Mouse (Mus musculus): ENCODE measurements around the gene AU040320. TPM values are rescaled to one million over a fixed set of nuclear protein-coding genes. Genes with fewer than 3 reads are reported as not detected.

AU040320 gene
- polyA plus RNA-seq, 1 experiment = 30.6 TPM

DNA sequence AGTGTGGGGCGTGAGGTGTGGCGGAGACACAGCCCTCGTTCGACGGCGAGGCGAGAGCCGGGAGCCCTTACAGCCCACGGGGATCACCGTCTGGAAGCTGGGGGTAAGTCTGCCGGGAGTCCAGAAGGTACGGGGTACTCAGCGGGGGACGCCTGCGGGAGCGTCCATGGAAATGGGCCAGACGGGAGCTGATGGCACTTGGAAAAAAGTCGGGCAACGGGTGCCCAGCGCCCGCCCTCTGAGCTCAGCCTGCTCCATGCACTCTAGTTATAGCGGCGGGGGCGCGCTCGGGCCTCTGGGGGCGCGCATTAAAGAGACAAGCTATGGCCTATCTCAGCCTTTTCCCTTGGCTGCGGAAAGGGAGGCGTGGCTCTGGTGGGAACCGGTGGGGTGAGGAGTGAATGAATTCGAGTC is 17.3 kb upstream of the AU040320 start, which contains the start of gene Tfap2e:
Gene Tfap2e, minus strand, starts transcription at position 240 of the 414 bp plus-strand sequence.
- H3K4me3 ChIP-seq (ENCODE audit: insufficient read depth, low read length) = no peak within 1 kb of the TSS

DNA sequence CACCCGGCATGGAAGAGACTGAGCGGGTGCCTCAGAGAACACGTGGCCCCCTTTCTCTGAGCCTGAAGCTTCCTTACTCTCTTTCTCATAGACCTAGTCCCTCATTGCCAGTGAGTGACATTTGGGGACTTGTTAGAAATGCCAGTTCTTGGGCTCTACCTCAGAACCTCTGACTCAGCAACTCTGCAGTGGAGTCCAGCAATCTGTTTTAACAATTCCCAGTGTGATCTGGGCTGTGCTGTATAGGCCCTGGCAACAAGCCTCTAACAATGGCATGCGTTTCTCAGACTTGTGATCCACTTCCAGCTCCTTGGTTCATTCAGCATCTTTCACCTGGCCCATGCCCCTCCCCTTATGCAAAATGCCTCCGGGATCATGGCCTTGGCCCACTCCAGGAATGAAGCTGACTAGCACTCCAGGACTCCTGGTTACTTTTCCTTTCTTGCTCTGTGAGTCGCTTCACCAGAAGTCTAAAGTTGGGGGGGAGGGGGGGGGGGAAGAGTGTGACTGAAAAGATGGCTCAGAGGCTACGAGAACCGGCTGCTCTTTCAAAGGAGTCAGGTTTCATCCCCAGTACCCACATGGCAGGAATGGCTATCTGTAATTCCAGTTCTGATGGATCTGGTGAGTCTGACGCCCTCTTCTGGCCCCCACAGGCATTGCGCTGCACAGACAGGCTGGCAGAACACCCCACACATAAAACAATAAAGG is 13.2 kb upstream of the AU040320 start:
- TF ChIP-seq CTCF (IDR thresholded peaks at IDR 0.05; ENCODE audit: borderline replicate concordance, insufficient read depth, low read length) = no peak
- no peak for TF ChIP-seq POLR2A (IDR thresholded peaks at IDR 0.05; ENCODE audit: low read depth, low read length)
- Histone ChIP-seq H3K27ac (ENCODE audit: insufficient read depth, low read length) (no peak overlapping the region), H3K4me1 (ENCODE audit: control insufficient read depth, insufficient read depth, low read length) (no peaks in the 10 kb centered on the region)

More for the DNA sequence above, 17.3 kb upstream of the AU040320 start, which contains the start of gene Tfap2e:
- no peak within 1 kb of the TSS for H3K27ac ChIP-seq (ENCODE audit: insufficient read depth, low read length)
- H3K4me1 ChIP-seq (ENCODE audit: control insufficient read depth, insufficient read depth, low read length) = 0 out of 2 replicates have a peak, but pooled peaks cover 2% of the 10 kb centered on the region
- TF ChIP-seq CTCF (IDR thresholded peaks at IDR 0.05; ENCODE audit: borderline replicate concordance, insufficient read depth, low read length) (no peak), POLR2A (IDR thresholded peaks at IDR 0.05; ENCODE audit: low read depth, low read length) (no peak)

DNA sequence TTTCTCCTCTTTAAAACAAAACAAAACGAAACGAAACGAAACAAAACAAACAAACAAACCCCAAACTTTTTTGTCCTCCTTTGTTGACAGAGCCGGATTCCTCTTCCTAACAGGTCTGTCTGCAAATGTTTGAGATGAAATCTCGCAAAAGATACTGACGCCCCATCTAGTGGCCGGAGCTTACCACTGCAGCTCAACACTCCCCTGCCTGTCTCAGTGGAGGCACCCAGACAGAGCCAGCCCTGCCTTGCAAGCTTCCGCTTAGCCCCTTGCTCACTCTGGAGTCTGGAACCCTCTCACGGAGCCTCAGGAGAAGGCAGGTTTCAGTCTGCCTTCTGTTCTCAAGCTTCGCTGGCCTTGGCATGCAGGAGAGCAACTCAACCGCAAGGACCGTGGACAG is 11.9 kb upstream of the AU040320 start:
- TF ChIP-seq POLR2A (IDR thresholded peaks at IDR 0.05; ENCODE audit: low read depth, low read length) (no peak), CTCF (IDR thresholded peaks at IDR 0.05; ENCODE audit: borderline replicate concordance, insufficient read depth, low read length) (peak; percentile 61)
- no peak overlapping the region for H3K4me3 ChIP-seq (ENCODE audit: insufficient read depth, low read length)
- no peak overlapping the region for H3K27ac ChIP-seq (ENCODE audit: insufficient read depth, low read length)
- no peaks in the 10 kb centered on the region for H3K4me1 ChIP-seq (ENCODE audit: control insufficient read depth, insufficient read depth, low read length)

More for the DNA sequence above, 13.2 kb upstream of the AU040320 start:
- no peak overlapping the region for H3K4me3 ChIP-seq (ENCODE audit: insufficient read depth, low read length)

DNA sequence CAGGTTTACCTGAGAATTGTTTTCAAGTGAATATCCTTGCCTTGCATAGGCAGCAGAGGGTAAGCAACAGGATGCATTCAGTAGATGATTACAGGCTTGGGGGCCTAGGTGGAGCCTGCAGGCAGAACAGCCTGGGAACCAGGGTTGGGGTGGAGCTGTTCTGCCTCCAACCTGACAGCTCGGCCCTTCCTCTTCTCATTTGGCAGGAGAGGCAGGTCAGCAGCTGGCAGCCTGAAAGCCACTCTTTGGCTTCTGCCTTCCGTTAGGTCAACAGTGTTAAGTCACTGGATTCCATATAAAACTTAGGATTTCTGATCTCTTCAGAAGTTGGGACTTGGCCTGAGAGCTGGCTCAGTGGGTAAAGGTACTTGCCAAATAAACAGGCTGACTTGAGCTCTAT is 10.4 kb upstream of the AU040320 start:
- Histone ChIP-seq H3K27ac (ENCODE audit: insufficient read depth, low read length) (no peak overlapping the region), H3K4me1 (ENCODE audit: control insufficient read depth, insufficient read depth, low read length) (no peaks in the 10 kb centered on the region), H3K4me3 (ENCODE audit: insufficient read depth, low read length) (no peak overlapping the region)
- no peak for TF ChIP-seq POLR2A (IDR thresholded peaks at IDR 0.05; ENCODE audit: low read depth, low read length)
- TF ChIP-seq CTCF (IDR thresholded peaks at IDR 0.05; ENCODE audit: borderline replicate concordance, insufficient read depth, low read length) = no peak

DNA sequence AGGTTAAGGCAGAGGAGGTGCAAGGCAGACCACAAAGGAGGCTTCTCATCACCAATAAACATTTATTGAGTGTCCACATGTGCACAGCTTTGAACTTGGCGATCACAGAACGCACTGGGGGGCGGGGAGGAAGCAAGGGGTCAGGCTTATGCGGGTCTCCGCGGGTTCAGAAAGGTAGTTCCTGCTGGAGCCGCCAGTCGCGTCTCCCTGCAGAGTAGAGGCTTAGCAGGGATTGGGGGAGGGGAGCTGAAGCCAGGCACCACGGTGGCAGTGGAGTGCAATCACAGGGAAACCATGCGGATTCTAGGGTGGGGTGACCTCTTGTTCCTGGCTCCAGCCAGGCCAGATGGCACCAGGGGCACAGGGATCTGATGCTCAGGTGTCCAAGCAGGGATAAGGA is 9.6 kb upstream of the AU040320 start:
- TF ChIP-seq POLR2A (IDR thresholded peaks at IDR 0.05; ENCODE audit: low read depth, low read length) (no peak), CTCF (IDR thresholded peaks at IDR 0.05; ENCODE audit: borderline replicate concordance, insufficient read depth, low read length) (no peak)
- H3K4me3 ChIP-seq (ENCODE audit: insufficient read depth, low read length) = no peak overlapping the region
- no peak overlapping the region for H3K27ac ChIP-seq (ENCODE audit: insufficient read depth, low read length)
- no peaks in the 10 kb centered on the region for H3K4me1 ChIP-seq (ENCODE audit: control insufficient read depth, insufficient read depth, low read length)

DNA sequence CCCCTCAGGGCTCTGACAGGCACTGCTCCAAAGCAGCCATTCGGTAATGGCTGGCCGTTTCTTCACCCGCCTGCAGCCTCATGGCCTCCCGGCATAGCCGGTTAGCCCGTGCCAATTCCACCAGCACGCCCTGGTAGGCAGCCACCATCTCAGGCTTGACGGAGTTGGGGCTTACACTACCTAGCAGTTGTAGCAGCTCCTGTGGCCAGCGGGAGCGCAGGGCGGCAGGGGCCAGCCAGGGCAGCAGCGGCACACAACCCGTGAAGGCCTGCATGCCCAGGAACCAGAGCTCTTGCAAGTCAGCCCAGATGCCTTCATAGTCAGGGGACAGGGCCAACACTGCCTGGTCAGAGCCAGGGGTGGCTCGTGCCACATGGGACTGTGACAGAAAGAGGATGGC is 8.5 kb upstream of the AU040320 start:
- no peak for TF ChIP-seq POLR2A (IDR thresholded peaks at IDR 0.05; ENCODE audit: low read depth, low read length)
- TF ChIP-seq CTCF (IDR thresholded peaks at IDR 0.05; ENCODE audit: borderline replicate concordance, insufficient read depth, low read length) = no peak
- Histone ChIP-seq H3K4me3 (ENCODE audit: insufficient read depth, low read length) (no peak overlapping the region), H3K4me1 (ENCODE audit: control insufficient read depth, insufficient read depth, low read length) (no peaks in the 10 kb centered on the region), H3K27ac (ENCODE audit: insufficient read depth, low read length) (no peak overlapping the region)

DNA sequence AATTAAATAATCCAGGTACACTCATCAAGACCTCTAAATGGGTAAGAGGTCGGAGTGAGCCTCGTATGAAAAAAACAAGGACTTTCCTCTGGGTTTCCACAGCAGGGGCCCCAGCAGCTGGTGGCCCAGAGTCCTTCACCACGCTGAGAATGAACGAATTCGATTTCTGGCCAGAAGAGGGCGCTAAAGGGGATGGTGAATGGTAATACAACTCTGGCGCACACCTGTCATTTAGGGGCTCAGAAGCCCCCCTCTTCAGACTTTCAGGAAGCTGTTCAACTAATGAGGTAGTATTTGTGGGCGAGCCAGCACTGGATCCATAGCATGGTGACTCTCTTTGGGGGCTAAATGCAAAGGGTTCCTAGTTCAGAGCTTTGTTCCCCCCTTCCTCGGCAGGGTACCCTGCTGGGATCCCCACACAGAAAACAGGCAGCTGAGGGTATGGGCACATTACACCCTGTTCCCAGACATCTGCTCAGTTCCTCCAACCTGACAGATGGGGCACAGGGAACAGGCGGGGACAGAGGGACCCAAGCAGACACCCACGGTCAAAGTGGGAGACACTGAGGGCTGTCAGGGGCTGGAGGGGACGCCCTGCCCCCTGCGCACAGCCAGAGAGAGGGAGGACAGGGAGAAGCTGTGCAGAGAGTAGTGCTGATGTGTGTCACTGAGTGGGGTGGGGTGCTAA is 7.7 kb upstream of the AU040320 start:
- Histone ChIP-seq H3K4me1 (ENCODE audit: control insufficient read depth, insufficient read depth, low read length) (no peaks in the 10 kb centered on the region), H3K4me3 (ENCODE audit: insufficient read depth, low read length) (no peak overlapping the region), H3K27ac (ENCODE audit: insufficient read depth, low read length) (no peak overlapping the region)
- TF ChIP-seq CTCF (IDR thresholded peaks at IDR 0.05; ENCODE audit: borderline replicate concordance, insufficient read depth, low read length) (peak; percentile 17; the same call in 1 of the 2 replicates), POLR2A (IDR thresholded peaks at IDR 0.05; ENCODE audit: low read depth, low read length) (no peak)

DNA sequence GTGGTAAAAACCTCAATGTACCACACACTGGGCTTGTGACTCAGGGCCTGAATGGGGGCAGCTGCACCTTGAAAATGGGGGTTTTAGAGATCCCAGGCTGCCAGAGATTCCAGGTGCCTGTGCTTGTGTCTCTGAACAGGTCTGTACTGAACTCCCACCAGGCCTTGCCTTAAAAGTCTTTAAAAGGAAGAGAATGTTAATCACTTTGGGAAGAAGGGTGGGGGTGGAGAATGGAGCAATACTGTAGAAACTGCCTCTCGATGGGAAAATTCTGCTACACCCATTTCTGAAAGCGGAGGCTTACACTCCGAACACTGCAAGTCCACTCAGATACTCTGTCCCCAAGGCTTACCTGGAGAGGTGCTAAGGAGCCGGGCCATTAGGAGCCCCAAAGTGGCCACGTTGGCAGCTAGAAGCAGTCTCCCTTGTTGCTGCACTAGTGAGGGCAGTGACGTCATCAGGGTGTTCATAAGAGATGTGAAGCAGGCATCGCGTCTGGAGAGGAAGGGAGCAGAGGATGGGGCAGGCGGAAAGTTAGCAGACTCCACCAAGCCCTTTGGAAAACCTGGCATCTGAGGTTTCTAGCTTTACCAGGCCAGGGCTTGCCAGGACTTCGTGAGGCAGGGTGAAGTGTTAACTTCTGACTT is 7.0 kb upstream of the AU040320 start:
- Histone ChIP-seq H3K4me3 (ENCODE audit: insufficient read depth, low read length) (no peak overlapping the region), H3K4me1 (ENCODE audit: control insufficient read depth, insufficient read depth, low read length) (no peaks in the 10 kb centered on the region), H3K27ac (ENCODE audit: insufficient read depth, low read length) (no peak overlapping the region)
- TF ChIP-seq POLR2A (IDR thresholded peaks at IDR 0.05; ENCODE audit: low read depth, low read length) (no peak), CTCF (IDR thresholded peaks at IDR 0.05; ENCODE audit: borderline replicate concordance, insufficient read depth, low read length) (no peak)

DNA sequence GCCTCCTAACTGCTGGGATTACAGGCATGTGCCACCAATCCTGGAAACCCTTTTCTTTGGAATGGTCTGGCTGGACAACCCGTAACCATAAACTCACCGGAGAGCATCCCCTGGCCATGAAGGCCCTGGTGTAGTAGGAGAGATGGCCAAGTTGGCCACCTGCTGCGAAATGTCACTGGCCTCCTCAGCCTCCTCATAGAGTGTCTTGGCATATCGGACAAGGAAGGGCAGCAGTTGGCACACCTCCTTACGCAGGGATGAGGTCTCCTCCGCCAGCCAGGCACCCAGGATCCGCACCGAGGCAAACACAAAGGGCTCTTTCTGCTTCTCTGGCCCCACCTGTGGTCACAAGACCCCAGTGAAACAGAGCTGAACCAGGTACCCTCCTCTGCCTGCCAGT is 5.0 kb upstream of the AU040320 start:
- H3K27ac ChIP-seq (ENCODE audit: insufficient read depth, low read length) = no peak overlapping the region
- no peak overlapping the region for H3K4me3 ChIP-seq (ENCODE audit: insufficient read depth, low read length)
- no peaks in the 10 kb centered on the region for H3K4me1 ChIP-seq (ENCODE audit: control insufficient read depth, insufficient read depth, low read length)
- no peak for TF ChIP-seq CTCF (IDR thresholded peaks at IDR 0.05; ENCODE audit: borderline replicate concordance, insufficient read depth, low read length)
- TF ChIP-seq POLR2A (IDR thresholded peaks at IDR 0.05; ENCODE audit: low read depth, low read length) = no peak
